Mouse (Mus musculus) intestine, embryonic 15.5 days (tissue): ENCODE results near the gene Dnase1l2. TPM values are rescaled to one million over a fixed set of nuclear protein-coding genes. Genes with fewer than 3 reads are reported as not detected.
"Not testable (repeated sequence)": the region's sequence is repeated elsewhere in the genome, so short reads cannot be mapped to it uniquely, and the experiment has no call there.

Source experiments
- ATAC-seq: fragments of 200-750 bp; cut with Nextera tagmentation; 2 replicates; pipeline ENCODE4 v1.8.0; 2017; ENCODE audit warnings: moderate TSS enrichment, moderate library complexity
- H3K27ac ChIP-seq: fragments of 300-500 bp; sonication (generic); 2 replicates; pipeline ENCODE4 v1.5.1; 2015; ENCODE audit warnings: mild to moderate bottlenecking, inconsistent platforms
- H3K27me3 ChIP-seq: fragments of 300-500 bp; sonication (generic); replicated peaks from 2 replicates; pipeline ENCODE4 v1.6.1; 2015; ENCODE audit warnings: inconsistent platforms
- H3K36me3 ChIP-seq: fragments of 300-500 bp; sonication (generic); 2 replicates; pipeline ENCODE4 v1.6.1; 2015; ENCODE audit warnings: inconsistent platforms
- H3K4me1 ChIP-seq: fragments of 300-500 bp; sonication (generic); replicated peaks from 2 replicates; pipeline ENCODE4 v1.6.1; 2015; ENCODE audit warnings: inconsistent platforms
- H3K4me2 ChIP-seq: fragments of 300-500 bp; sonication (generic); replicated peaks from 2 replicates; pipeline ENCODE4 v1.6.1; 2015; ENCODE audit warnings: mild to moderate bottlenecking, inconsistent platforms
- H3K4me3 ChIP-seq: fragments of 300-500 bp; sonication (generic); replicated peaks from 2 replicates; pipeline ENCODE4 v1.5.1; 2015; ENCODE audit warnings: inconsistent platforms
- H3K9ac ChIP-seq: fragments of 300-500 bp; sonication (generic); 2 replicates; pipeline ENCODE4 v1.6.1; 2015; ENCODE audit warnings: inconsistent platforms
- H3K9me3 ChIP-seq: fragments of 300-500 bp; sonication (generic); 2 replicates; pipeline ENCODE4 v1.6.1; 2016; ENCODE audit warnings: inconsistent platforms
- WGBS: fragments of 180-500 bp; shearing (Covaris S2); methylation state at CpG from one replicate; pipeline ENCODE4 v1.1.7; 2015; 5-methylcytosine and 5-hydroxymethylcytosine counted together
- polyA plus RNA-seq: library from polyadenylated mRNA; unstranded; fragments of >200 nt; fragmentation: Nextera tagmentation; extraction: Ambion mirVana; gene quantifications from 2 replicates; pipeline ENCODE4 v1.2.1, GENCODE M21; 2015

Gene Dnase1l2
- polyA plus RNA-seq, 1 experiment from 2014 or later = 1.4 TPM

GRCm38 (mm10) chr17:24469336-24469909 lies 26.5 kb upstream of the Dnase1l2 start:
- H3K27me3 ChIP-seq = no peaks in the 10 kb centered on the region
- WGBS = 19% methylated on average over 7 of the region's 7 CpGs

GRCm38 (mm10) chr17:24468636-24469246 lies 25.8 kb upstream of the Dnase1l2 start:
- Histone ChIP-seq H3K9ac (no peak overlapping the region), H3K4me2 (no peak overlapping the region), H3K36me3 (no peaks in the 10 kb centered on the region), H3K9me3 (no peaks in the 10 kb centered on the region), H3K27ac (no peak overlapping the region), H3K27me3 (no peaks in the 10 kb centered on the region), H3K4me3 (no peak overlapping the region), H3K4me1 (peaks cover 28% of the 10 kb centered on the region)
- WGBS = 93% methylated on average over 5 of the region's 5 CpGs
- ATAC-seq = no peak

More at GRCm38 (mm10) chr17:24469336-24469909, 26.5 kb upstream of the Dnase1l2 start:
- Histone ChIP-seq H3K4me3 (peak overlapping the region; percentile 84), H3K9me3 (no peaks in the 10 kb centered on the region), H3K4me1 (peaks cover 34% of the 10 kb centered on the region), H3K36me3 (peaks cover 2% of the 10 kb centered on the region; the same call in 1 of the 2 replicates), H3K27ac (peak overlapping the region; percentile 90), H3K4me2 (peak overlapping the region; percentile 96), H3K9ac (peak overlapping the region; percentile 62)
- no peak for ATAC-seq

DNA sequence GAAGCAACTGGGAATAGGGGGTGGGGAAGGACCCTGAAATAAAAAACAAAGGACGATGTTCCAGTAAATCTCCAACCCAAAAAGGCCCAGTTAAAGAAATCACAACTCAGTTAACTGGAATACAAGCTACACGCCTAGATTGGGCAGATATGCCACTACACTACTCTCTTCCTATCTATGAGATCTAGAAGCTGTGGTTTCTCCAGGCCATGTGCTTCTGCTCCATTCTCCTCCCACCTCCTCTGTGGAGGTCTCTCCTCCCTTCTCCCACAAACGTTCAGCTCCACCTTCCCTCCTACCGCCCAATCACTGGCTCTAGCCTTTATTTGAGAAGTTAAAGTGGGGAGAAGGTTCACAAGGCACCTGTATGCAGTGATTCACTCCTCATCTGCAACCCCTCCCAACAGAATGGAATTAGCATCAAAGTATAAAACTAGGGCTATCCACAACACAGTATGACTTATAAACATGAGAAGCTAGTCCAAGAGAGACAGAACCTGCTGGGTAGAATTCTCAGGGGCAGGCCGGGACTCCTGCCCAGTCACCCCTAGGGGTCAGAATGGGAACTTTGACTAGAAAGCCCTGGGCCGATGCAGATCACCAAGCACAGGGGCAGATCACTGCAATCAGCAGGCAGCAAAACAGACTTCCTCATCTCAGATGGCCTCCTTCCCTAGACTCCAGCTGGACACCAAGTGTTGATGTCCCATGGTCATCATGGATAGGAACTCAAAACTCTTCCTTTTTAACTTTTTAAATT lies 20.6 kb upstream of the Dnase1l2 start:
- no peaks in the 10 kb centered on the region for H3K9me3 ChIP-seq
- H3K4me1 ChIP-seq = no peaks in the 10 kb centered on the region
- H3K9ac ChIP-seq = no peak overlapping the region
- no peak for ATAC-seq
- H3K27me3 ChIP-seq = no peaks in the 10 kb centered on the region
- H3K27ac ChIP-seq = no peak overlapping the region
- no peaks in the 10 kb centered on the region for H3K36me3 ChIP-seq
- no peak overlapping the region for H3K4me3 ChIP-seq
- H3K4me2 ChIP-seq = no peak overlapping the region
- WGBS = 55% methylated on average over 6 of the region's 6 CpGs

GRCm38 (mm10) chr17:24462932-24463331 lies 20.0 kb upstream of the Dnase1l2 start:
- Histone ChIP-seq H3K27ac (no peak overlapping the region), H3K27me3 (no peaks in the 10 kb centered on the region), H3K4me1 (no peaks in the 10 kb centered on the region), H3K9ac (no peak overlapping the region), H3K4me3 (no peak overlapping the region), H3K36me3 (no peaks in the 10 kb centered on the region), H3K9me3 (no peaks in the 10 kb centered on the region), H3K4me2 (no peak overlapping the region)
- WGBS = 78% methylated on average over 1 of the region's 1 CpGs
- ATAC-seq = no peak

GRCm38 (mm10) chr17:24461580-24461979 lies 18.7 kb upstream of the Dnase1l2 start:
- H3K36me3 ChIP-seq = no peaks in the 10 kb centered on the region
- H3K27me3 ChIP-seq = no peaks in the 10 kb centered on the region
- no peak overlapping the region for H3K4me3 ChIP-seq
- 72% methylated on average over 2 of the region's 2 CpGs for WGBS
- H3K27ac ChIP-seq = no peak overlapping the region
- H3K4me2 ChIP-seq = no peak overlapping the region
- H3K4me1 ChIP-seq = no peaks in the 10 kb centered on the region
- H3K9ac ChIP-seq = no peak overlapping the region
- no peak for ATAC-seq
- no peaks in the 10 kb centered on the region for H3K9me3 ChIP-seq

- 49% methylated on average over 10 of the region's 10 CpGs for WGBS
- Histone ChIP-seq H3K4me2 (peak overlapping the region; percentile 60), H3K27ac (peak overlapping the region; percentile 32; the same call in 1 of the 2 replicates), H3K4me3 (0 out of 2 replicates have a peak overlapping the region, but pooled peaks have one; percentile 88), H3K4me1 (peaks cover 12% of the 10 kb centered on the region)
- not testable (repeated sequence) for H3K9ac ChIP-seq, H3K27me3 ChIP-seq, H3K36me3 ChIP-seq, H3K9me3 ChIP-seq
- peak; percentile 13 for ATAC-seq
Measured at GRCm38 (mm10) chr17:24455523-24456206, 12.8 kb upstream of the Dnase1l2 start.

DNA sequence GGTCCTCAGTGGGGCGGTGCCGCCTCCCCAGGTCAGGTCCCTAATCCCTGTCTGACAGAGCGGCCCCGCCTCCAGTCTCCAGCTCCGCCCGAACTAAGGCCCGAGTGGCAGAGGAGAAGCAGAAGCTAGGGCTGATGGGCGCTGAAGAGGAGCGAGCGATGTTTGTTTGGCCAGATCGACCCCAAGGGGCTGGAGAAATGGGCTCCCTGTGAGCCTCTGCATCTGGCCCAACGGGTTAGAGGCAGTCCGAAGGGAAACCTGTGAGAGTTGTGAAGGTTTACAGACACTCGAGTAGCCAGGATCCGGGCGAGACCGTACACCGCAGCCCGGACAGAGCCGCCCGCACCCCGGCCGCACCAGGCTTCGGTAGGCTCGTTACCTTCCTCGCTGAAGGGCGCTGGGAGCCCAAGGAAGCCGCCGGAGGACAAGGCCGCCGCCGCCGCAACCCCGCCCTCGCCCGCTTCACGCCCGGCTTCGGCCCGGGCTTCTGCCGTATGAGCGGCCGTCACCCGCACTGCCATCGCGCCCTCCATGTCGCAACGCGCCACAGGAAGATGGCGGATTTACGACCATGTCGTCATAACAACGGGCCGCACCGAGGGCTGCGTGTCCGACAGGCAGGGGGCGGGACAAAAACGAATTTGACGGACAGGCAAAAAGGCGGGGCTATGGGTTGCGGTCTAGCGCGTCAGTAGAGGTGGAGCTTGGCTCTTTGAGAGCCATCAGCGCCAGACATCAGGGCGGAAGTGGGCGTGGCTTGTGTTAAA lies 12.0 kb upstream of the Dnase1l2 start:
- Histone ChIP-seq H3K27me3 (no peaks in the 10 kb centered on the region), H3K4me1 (peaks cover 12% of the 10 kb centered on the region), H3K4me3 (peak overlapping the region; percentile 88), H3K36me3 (peaks cover 4% of the 10 kb centered on the region; the same call in 1 of the 2 replicates), H3K27ac (peak overlapping the region; percentile 98), H3K4me2 (peak overlapping the region; percentile 60), H3K9ac (peak overlapping the region; percentile 94), H3K9me3 (no peaks in the 10 kb centered on the region)
- WGBS = under 1% methylated on average over 66 of the region's 67 CpGs
- ATAC-seq = peak; percentile 95

DNA sequence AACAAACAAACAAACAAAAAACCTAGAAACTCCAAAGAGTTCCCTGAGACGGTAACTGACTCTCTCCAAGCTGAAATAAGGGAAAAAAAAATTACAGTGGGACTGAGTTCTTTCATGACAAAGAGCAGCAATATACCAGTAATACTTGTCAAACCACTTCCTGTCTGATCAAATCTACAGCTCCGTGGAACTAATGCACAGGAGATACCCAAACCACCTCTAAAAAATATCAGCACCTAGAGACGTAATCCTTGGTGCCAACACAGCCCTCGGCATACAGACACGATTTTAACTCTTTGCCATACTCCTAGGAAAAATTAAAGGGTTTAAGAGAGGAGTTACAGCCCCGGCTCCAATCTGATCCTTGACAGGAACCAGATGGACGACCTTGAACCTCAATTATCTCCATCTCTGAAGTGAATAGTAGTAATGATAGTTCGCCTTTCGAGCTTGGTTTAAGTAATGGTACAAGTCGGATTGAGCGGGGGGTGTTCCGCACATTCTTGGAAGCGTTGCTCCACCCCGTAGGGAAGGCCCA lies 11.4 kb upstream of the Dnase1l2 start:
- ATAC-seq = 0 out of 2 replicates have a peak, but pooled peaks have one; percentile 3
- Histone ChIP-seq H3K27ac (peak overlapping the region; percentile 98), H3K9ac (peak overlapping the region; percentile 94), H3K4me1 (peaks cover 12% of the 10 kb centered on the region), H3K27me3 (no peaks in the 10 kb centered on the region), H3K4me2 (peak overlapping the region; percentile 60), H3K4me3 (peak overlapping the region; percentile 88), H3K9me3 (no peaks in the 10 kb centered on the region), H3K36me3 (peaks cover 10% of the 10 kb centered on the region; the same call in 1 of the 2 replicates)
- 1% methylated on average over 14 of the region's 14 CpGs for WGBS

DNA sequence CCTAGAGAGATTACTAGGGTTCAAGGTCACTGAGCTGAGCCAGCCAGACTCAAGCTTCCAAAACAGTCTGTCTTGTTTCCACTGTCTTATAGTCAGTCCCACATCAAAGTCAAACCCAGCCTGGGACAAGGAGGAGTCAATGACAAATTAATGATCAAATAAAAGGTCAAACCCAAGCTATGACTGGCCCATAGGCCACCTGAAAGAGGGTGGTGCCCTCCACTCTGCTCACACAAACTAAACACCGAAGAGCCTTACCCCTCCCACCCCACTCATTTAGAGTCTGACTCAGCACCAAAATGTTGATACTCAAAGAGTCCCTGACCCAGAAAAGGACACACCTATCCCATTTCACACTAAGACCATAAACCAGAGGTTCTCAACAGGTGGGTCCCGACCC lies 10.5 kb upstream of the Dnase1l2 start:
- Histone ChIP-seq H3K9me3 (no peaks in the 10 kb centered on the region), H3K4me1 (peaks cover 12% of the 10 kb centered on the region), H3K4me2 (peak overlapping the region; percentile 60; the same call in 1 of the 2 replicates), H3K9ac (no peak overlapping the region), H3K27ac (no peak overlapping the region), H3K4me3 (no peak overlapping the region), H3K36me3 (peaks cover 12% of the 10 kb centered on the region; the same call in 1 of the 2 replicates), H3K27me3 (no peaks in the 10 kb centered on the region)
- 52% methylated on average over 2 of the region's 2 CpGs for WGBS
- no peak for ATAC-seq

- H3K4me1 ChIP-seq = peaks cover 12% of the 10 kb centered on the region
- no peak overlapping the region for H3K27ac ChIP-seq
- no peak overlapping the region for H3K4me2 ChIP-seq
- H3K9ac ChIP-seq = no peak overlapping the region
- peaks cover 30% of the 10 kb centered on the region for H3K36me3 ChIP-seq
- no peaks in the 10 kb centered on the region for H3K27me3 ChIP-seq
- WGBS = 91% methylated on average over 6 of the region's 6 CpGs
- no peaks in the 10 kb centered on the region for H3K9me3 ChIP-seq
- no peak overlapping the region for H3K4me3 ChIP-seq
- ATAC-seq = no peak
Measured at GRCm38 (mm10) chr17:24451220-24451619, 8.3 kb upstream of the Dnase1l2 start.

DNA sequence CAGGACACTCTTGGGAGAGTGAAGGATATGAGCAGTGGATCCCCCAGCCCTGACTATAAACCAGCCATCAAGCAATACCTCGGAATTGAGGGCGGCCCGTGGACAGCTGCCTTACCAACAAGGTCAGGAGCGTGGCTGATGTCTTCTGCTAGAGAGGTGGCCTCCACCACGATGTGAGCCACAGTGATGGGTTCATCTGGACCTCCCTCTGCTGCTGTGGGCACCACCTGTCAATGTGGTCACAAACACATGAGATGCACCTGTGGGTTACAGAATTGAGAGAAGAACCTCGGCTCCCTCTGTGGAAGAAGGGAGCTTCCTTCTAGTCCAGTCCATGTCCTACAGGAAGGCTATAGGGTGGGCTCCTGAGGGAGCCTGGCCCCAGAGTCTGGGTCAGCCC lies 6.6 kb upstream of the Dnase1l2 start:
- Histone ChIP-seq H3K27me3 (no peaks in the 10 kb centered on the region), H3K27ac (no peak overlapping the region), H3K9me3 (no peaks in the 10 kb centered on the region), H3K4me2 (no peak overlapping the region), H3K4me3 (no peak overlapping the region), H3K36me3 (peaks cover 46% of the 10 kb centered on the region), H3K9ac (no peak overlapping the region), H3K4me1 (peaks cover 12% of the 10 kb centered on the region)
- ATAC-seq = no peak
- WGBS = 96% methylated on average over 6 of the region's 6 CpGs
